Mouse (Mus musculus) kidney, postnatal 4 days (tissue): ENCODE measurements around the gene Hist1h4b.

Source experiments
- DNase-seq, 2 experiments: peaks; one replicate each; pipeline ENCODE4 v3.0.0; 2021; ENCODE audit warnings: mixed read lengths in 2 of 2

The Hist1h4b gene

GRCm38 (mm10) chr13:23740910-23741309 is 15.9 kb upstream of the Hist1h4b start:
- DNase-seq = no peak

GRCm38 (mm10) chr13:23742007-23742406 is 14.8 kb upstream of the Hist1h4b start:
- DNase-seq = no peak

GRCm38 (mm10) chr13:23743215-23743614 is 13.6 kb upstream of the Hist1h4b start:
- no peak for DNase-seq

- DNase-seq = no peak
These were observed 12.8 kb upstream of the Hist1h4b start for GRCm38 (mm10) chr13:23743963-23744362.

- DNase-seq = no peak
These were observed 12.1 kb upstream of the Hist1h4b start for GRCm38 (mm10) chr13:23744421-23745380.

- DNase-seq = peak; percentile 88 to 91
These were observed 11.2 kb upstream of the Hist1h4b start, which contains the start of gene Hist1h3c for GRCm38 (mm10) chr13:23745381-23746161. Hist1h3c (minus strand) TSS chr13:23745602.

- DNase-seq = peak; percentile 66 to 81
These were observed 10.4 kb upstream of the Hist1h4b start, which contains the start of gene Hist1h2bb for GRCm38 (mm10) chr13:23746201-23747080. Hist1h2bb (plus strand) TSS chr13:23746734.

- no peak for DNase-seq
These were observed 9.5 kb upstream of the Hist1h4b start for GRCm38 (mm10) chr13:23747081-23747891.

GRCm38 (mm10) chr13:23747892-23748288 is 8.9 kb upstream of the Hist1h4b start:
- no peak for DNase-seq

GRCm38 (mm10) chr13:23749563-23750121 is 7.2 kb upstream of the Hist1h4b start:
- DNase-seq = no peak

GRCm38 (mm10) chr13:23750839-23751477 is 5.9 kb upstream of the Hist1h4b start, which contains the start of gene Hist1h2ab:
Hist1h2ab (plus strand) TSS chr13:23751126.
- DNase-seq = peak; percentile 58 to 73

- no peak for DNase-seq
These were observed 5.3 kb upstream of the Hist1h4b start for GRCm38 (mm10) chr13:23751478-23751956.

GRCm38 (mm10) chr13:23752067-23752741 is 4.6 kb upstream of the Hist1h4b start, which contains the start of gene Hist1h3b:
Hist1h3b (plus strand) TSS chr13:23752267.
- peak; percentile 96 for DNase-seq

- DNase-seq = no peak
These were observed 4.1 kb upstream of the Hist1h4b start for GRCm38 (mm10) chr13:23752742-23753172.

GRCm38 (mm10) chr13:23753314-23754078 is 3.3 kb upstream of the Hist1h4b start:
- no peak for DNase-seq

- DNase-seq = no peak
These were observed 1.8 kb upstream of the Hist1h4b start for GRCm38 (mm10) chr13:23755000-23755399.

GRCm38 (mm10) chr13:23757211-23757773 is 479 bp downstream of the Hist1h4b start:
- peak in 1 of 2 experiments; percentile 56 for DNase-seq

GRCm38 (mm10) chr13:23757921-23758320 is 1.1 kb downstream of the Hist1h4b start:
- DNase-seq = no peak
